Mouse (Mus musculus) midbrain, embryonic 14.5 days (tissue): ENCODE measurements at regions not wholly inside any gene's neighbourhood (a gene's known extent, or its start where the extent isn't known, plus 50 kb on each side); places are given as distances from the start of the nearest gene placed in this dataset.

Experiments
- ATAC-seq: fragments of 200-750 bp; cut with Nextera tagmentation; 2 replicates; pipeline ENCODE4 v1.8.0; 2017; ENCODE audit warnings: moderate number of reproducible peaks, moderate library complexity; ENCODE audit not compliant: low FRiP score, low TSS enrichment
- DNase-seq: peaks from one replicate; pipeline ENCODE4 v3.0.0-alpha.2; 2015
- H3K27ac ChIP-seq: fragments of 300-500 bp; sonication (generic); replicated peaks from 2 replicates; pipeline ENCODE4 v1.5.1; 2014; ENCODE audit warnings: mild to moderate bottlenecking, low read depth, low read length, moderate library complexity
- H3K27me3 ChIP-seq: fragments of 300-500 bp; sonication (generic); 2 replicates; pipeline ENCODE4 v1.6.1; 2014; ENCODE audit warnings: low read length, control low read depth, mixed read lengths; ENCODE audit not compliant: control insufficient read depth, insufficient read depth
- H3K36me3 ChIP-seq: fragments of 300-500 bp; sonication (generic); 2 replicates; pipeline ENCODE4 v1.6.1; 2014; ENCODE audit warnings: low read length, control low read depth; ENCODE audit not compliant: control insufficient read depth, insufficient read depth
- H3K4me1 ChIP-seq: fragments of 300-500 bp; sonication (generic); 2 replicates; pipeline ENCODE4 v1.6.1; 2014; ENCODE audit warnings: mild to moderate bottlenecking, antibody characterized with exemption, low read length, control low read depth; ENCODE audit not compliant: control insufficient read depth, insufficient read depth
- H3K4me2 ChIP-seq: fragments of 300-500 bp; sonication (generic); 2 replicates; pipeline ENCODE4 v1.6.1; 2014; ENCODE audit warnings: mild to moderate bottlenecking, low read length, moderate library complexity
- H3K4me3 ChIP-seq: fragments of 300-500 bp; sonication (generic); replicated peaks from 2 replicates; pipeline ENCODE4 v1.5.1; 2014; ENCODE audit warnings: low read depth, low read length
- H3K9ac ChIP-seq: fragments of 300-500 bp; sonication (generic); replicated peaks from 2 replicates; pipeline ENCODE4 v1.6.1; 2014; ENCODE audit warnings: mild to moderate bottlenecking, low read length, moderate library complexity
- H3K9me3 ChIP-seq: fragments of 300-500 bp; sonication (generic); 2 replicates; pipeline ENCODE4 v1.6.1; 2016; ENCODE audit warnings: low read length, control low read depth, mixed read lengths; ENCODE audit not compliant: control insufficient read depth
- WGBS: fragments of 180-500 bp; shearing (Covaris S2); extraction: QIAGEN DNeasy Blood & Tissue Kit; methylation state at CpG from one replicate; pipeline ENCODE4 v1.1.7; 2014; 5-methylcytosine and 5-hydroxymethylcytosine counted together

DNA sequence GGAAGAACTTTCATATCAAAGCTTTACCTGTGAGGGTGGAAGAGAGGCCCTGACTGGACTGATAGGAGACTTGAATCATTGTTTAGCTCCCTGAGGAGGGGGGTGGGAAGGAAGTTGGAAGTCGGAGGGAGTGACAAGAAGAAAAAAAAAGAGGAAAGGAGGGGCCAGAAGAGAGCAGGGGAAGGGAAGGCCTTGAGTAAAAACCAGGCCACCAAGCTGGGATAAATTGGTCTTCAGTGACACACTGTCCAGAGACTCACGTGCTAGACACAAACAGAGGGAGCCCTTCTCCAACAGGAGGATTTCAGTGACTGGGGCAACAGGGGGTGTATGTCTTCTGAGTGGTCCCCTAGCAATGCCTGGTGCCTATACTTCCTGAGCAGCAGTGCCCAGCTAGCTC lies 172.9 kb downstream of the Dact1 start:
- H3K4me2 ChIP-seq: no peak overlapping the region
- no peaks in the 10 kb centered on the region for H3K36me3 ChIP-seq
- DNase-seq (no peak), ATAC-seq (no peak)
- H3K4me1 ChIP-seq: peaks cover 15% of the 10 kb centered on the region
- WGBS: 43% methylated on average over 2 of the region's 2 CpGs
- no peak overlapping the region for H3K9ac ChIP-seq
- H3K4me3 ChIP-seq: no peak overlapping the region
- H3K9me3 ChIP-seq: no peaks in the 10 kb centered on the region
- H3K27ac ChIP-seq: no peak overlapping the region
- H3K27me3 ChIP-seq: no peaks in the 10 kb centered on the region

GRCm38 (mm10) chr12:71483536-71484165 lies 174.0 kb downstream of the Dact1 start:
- Histone ChIP-seq H3K4me1 (peaks cover 20% of the 10 kb centered on the region), H3K9me3 (no peaks in the 10 kb centered on the region), H3K9ac (no peak overlapping the region), H3K27me3 (no peaks in the 10 kb centered on the region), H3K4me2 (no peak overlapping the region), H3K27ac (no peak overlapping the region), H3K36me3 (no peaks in the 10 kb centered on the region), H3K4me3 (no peak overlapping the region)
- WGBS: 80% methylated on average over 7 of the region's 7 CpGs
- no peak for ATAC-seq
- DNase-seq: no peak

DNA sequence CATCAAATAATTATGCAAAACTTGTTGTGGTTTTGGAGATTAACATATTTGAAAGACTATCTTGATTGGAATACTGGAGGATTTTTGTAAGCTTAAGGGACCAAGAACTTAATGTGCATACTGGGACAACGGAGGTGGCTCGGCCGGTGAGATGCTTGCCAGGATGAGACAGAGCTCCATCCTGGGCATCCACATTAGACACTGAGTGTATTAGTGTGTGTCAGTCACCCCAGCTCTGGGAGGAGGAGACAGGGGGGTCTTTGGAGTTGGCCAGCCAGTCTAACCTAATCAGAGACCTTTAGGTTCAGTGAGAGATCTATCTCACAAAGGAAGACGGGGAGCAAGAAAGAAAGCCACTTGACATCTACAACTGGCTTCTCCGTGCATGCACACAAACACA lies 174.6 kb downstream of the Dact1 start:
- 95% methylated on average over 5 of the region's 5 CpGs for WGBS
- Histone ChIP-seq H3K9ac (no peak overlapping the region), H3K4me3 (no peak overlapping the region), H3K4me2 (no peak overlapping the region), H3K36me3 (no peaks in the 10 kb centered on the region), H3K9me3 (no peaks in the 10 kb centered on the region), H3K27me3 (no peaks in the 10 kb centered on the region), H3K4me1 (peaks cover 20% of the 10 kb centered on the region), H3K27ac (no peak overlapping the region)
- ATAC-seq (no peak), DNase-seq (no peak)

GRCm38 (mm10) chr12:71486078-71486477 lies 176.4 kb downstream of the Dact1 start:
- 80% methylated on average over 12 of the region's 12 CpGs for WGBS
- Histone ChIP-seq H3K4me2 (no peak overlapping the region), H3K27me3 (no peaks in the 10 kb centered on the region), H3K9ac (no peak overlapping the region), H3K4me3 (no peak overlapping the region), H3K27ac (no peak overlapping the region), H3K4me1 (peaks cover 12% of the 10 kb centered on the region), H3K36me3 (no peaks in the 10 kb centered on the region), H3K9me3 (no peaks in the 10 kb centered on the region)
- DNase-seq: no peak
- ATAC-seq: 0 out of 2 replicates have a peak, but pooled peaks have one; percentile 34

DNA sequence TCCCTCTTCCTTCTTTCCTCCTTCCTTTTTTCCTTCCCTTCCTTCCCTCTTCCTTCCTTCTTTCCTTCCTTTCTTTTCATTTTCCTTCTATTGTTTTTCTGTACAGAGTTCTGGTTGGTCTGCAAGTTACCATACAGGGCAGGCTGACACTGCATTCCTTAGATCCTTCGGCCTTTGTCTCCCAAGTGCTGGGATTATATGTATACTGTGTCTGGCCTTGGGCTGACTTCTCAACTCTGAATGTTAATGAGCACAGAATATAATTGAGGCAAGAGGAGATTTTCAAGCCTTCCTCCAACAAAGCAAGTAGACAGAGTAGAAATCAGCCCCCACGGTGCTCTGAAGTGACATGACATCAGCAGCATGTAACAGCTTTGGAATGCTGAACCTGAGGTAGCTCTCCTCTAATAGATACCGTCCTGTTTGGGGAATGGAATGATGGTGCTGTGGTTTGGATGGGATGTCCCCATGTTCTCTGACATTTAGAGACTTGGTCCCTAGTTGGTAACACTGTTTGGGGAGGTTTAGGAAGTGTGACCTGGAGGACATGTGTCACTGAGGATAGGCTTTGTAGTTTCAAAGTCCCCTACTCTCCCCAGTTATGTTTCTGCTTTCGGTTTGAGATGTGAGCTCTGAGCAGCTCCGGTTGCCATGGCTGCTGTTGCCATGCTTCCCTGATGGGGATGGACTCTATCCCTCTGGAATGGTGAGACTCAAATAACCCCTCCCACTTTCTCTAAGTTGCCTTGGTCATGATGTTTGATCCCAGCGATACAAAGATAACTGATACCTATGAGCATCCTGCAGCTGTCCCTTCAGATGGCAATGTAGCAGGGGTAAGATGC lies 178.1 kb downstream of the Dact1 start:
- no peak; the same call in 1 of the 2 replicates for ATAC-seq
- H3K36me3 ChIP-seq: no peaks in the 10 kb centered on the region
- H3K4me3 ChIP-seq: no peak overlapping the region
- DNase-seq: peak; percentile 65
- H3K27me3 ChIP-seq: no peaks in the 10 kb centered on the region
- no peak overlapping the region for H3K4me2 ChIP-seq
- no peak overlapping the region for H3K27ac ChIP-seq
- peaks cover 7% of the 10 kb centered on the region for H3K4me1 ChIP-seq
- H3K9me3 ChIP-seq: no peaks in the 10 kb centered on the region
- WGBS: 26% methylated on average over 6 of the region's 6 CpGs
- H3K9ac ChIP-seq: no peak overlapping the region

GRCm38 (mm10) chr12:71489295-71489694 lies 179.6 kb downstream of the Dact1 start:
- ATAC-seq: no peak
- H3K27me3 ChIP-seq: no peaks in the 10 kb centered on the region
- 88% methylated on average over 7 of the region's 7 CpGs for WGBS

DNA sequence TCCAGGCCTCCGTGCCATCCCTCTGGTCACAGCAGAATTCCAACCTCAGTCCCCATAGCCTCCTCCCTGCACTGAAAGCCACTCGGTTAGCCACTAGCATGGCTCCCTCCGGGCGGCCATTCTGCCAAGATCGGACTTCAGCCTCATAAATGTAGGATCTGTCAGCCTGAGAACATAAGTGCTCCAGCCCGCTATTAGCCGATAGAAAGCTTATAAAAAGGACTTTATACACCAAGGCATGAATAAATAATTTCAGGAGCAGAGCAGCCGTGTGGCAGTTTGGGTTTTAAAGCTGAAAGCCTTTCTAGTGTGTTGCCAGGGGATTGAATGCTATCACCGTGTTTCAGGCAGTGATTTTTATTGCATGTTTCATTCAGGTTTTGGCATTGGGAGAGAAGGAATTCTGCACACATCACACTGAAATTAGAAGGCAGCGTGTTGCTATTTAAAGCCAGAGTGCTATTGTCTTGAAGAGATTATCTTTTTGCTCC lies 185.2 kb downstream of the Dact1 start:
- peak overlapping the region; percentile 39 for H3K4me2 ChIP-seq
- H3K9ac ChIP-seq: peak overlapping the region; percentile 29; the same call in 1 of the 2 replicates
- peak overlapping the region; percentile 85 for H3K27ac ChIP-seq
- WGBS: 25% methylated on average over 10 of the region's 10 CpGs
- no peaks in the 10 kb centered on the region for H3K36me3 ChIP-seq
- ATAC-seq (peak; percentile 46; the same call in 1 of the 2 replicates), DNase-seq (peak; percentile 69)
- H3K4me1 ChIP-seq: peaks cover 19% of the 10 kb centered on the region
- no peaks in the 10 kb centered on the region for H3K27me3 ChIP-seq
- no peaks in the 10 kb centered on the region for H3K9me3 ChIP-seq
- no peak overlapping the region for H3K4me3 ChIP-seq

More at GRCm38 (mm10) chr12:71489295-71489694, 179.6 kb downstream of the Dact1 start:
- Histone ChIP-seq H3K4me2 (no peak overlapping the region), H3K9ac (no peak overlapping the region), H3K4me3 (no peak overlapping the region), H3K4me1 (peaks cover 11% of the 10 kb centered on the region), H3K9me3 (no peaks in the 10 kb centered on the region), H3K36me3 (no peaks in the 10 kb centered on the region), H3K27ac (no peak overlapping the region)
- no peak for DNase-seq

GRCm38 (mm10) chr12:71498246-71499029 lies 188.8 kb downstream of the Dact1 start:
- WGBS: 77% methylated on average over 14 of the region's 14 CpGs
- H3K4me1 ChIP-seq: peaks cover 21% of the 10 kb centered on the region
- H3K27ac ChIP-seq: no peak overlapping the region
- no peak overlapping the region for H3K4me3 ChIP-seq
- no peaks in the 10 kb centered on the region for H3K27me3 ChIP-seq
- H3K9me3 ChIP-seq: no peaks in the 10 kb centered on the region
- ATAC-seq: no peak
- no peak overlapping the region for H3K9ac ChIP-seq
- no peaks in the 10 kb centered on the region for H3K36me3 ChIP-seq
- peak; percentile 50 for DNase-seq
- H3K4me2 ChIP-seq: no peak overlapping the region
